Mouse (Mus musculus): ENCODE results near the gene Olfr520. TPM values are rescaled to one million over a fixed set of nuclear protein-coding genes. Genes with fewer than 3 reads are reported as not detected.
"Not testable (repeated sequence)": the region's sequence is repeated elsewhere in the genome, so short reads cannot be mapped to it uniquely, and the experiment has no call there.

The Olfr520 gene
- polyA plus RNA-seq, 1 experiment from 2014 or later: not detected

DNA sequence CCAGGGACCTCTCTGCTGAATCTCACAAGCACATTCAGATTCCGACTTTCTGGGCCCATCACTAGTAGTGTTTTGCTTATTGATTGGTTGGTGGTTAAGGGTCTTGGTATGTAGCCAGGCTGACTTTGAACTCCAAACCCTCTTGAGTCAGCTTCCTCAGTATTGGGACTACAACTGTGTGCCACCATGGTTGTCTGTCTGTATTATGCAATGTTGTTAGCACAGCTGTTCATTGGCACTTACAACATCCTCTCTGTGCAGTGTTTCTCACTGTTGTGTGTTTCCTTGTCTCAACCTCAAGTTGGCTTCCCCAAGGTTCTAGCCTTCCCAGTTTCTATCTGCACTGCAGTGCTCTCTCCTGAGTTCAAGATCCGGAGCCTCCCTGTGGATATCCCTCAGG, 13.5 kb upstream of the Olfr520 start:
- Histone ChIP-seq H3K9ac (no peak overlapping the region), H3K36me3 (no peaks in the 10 kb centered on the region), H3K4me2 (no peak overlapping the region), H3K9me3 (no peaks in the 10 kb centered on the region), H3K27ac (no peak overlapping the region), H3K4me1 (no peaks in the 10 kb centered on the region), H3K27me3 (replicated peaks) (no peaks in the 10 kb centered on the region), H3K4me3 (replicated peaks) (no peak overlapping the region)
- no peak for ATAC-seq (ENCODE audit: insufficient read depth, low FRiP score, low read depth)
- WGBS: 83% methylated on average over 2 of the region's 2 CpGs

DNA sequence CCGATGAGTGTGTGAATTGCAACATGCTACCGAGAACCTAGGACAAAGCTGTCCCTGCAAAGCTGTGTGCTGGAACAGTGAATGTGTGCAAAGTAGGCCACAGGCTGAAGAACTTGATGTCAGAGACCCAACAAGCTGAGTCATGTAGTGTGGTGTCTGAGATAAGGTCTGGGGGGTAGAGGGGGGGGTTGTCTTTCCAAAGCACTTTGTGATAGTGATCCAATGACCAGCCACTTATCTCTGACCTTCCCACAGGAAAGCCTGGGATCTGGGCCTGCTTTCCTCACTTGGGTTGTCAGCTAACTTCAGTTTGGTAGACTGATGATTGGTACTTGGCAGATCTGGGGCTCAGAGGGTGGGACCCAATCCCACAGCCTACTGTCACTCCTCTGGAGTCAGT, 4.5 kb downstream of the Olfr520 start:
- 86% methylated on average over 2 of the region's 2 CpGs for WGBS
- Histone ChIP-seq H3K9me3 (no peaks in the 10 kb centered on the region), H3K36me3 (no peaks in the 10 kb centered on the region), H3K27ac (no peak overlapping the region), H3K27me3 (replicated peaks) (no peaks in the 10 kb centered on the region; the same call in 1 of the 2 replicates), H3K9ac (no peak overlapping the region), H3K4me2 (no peak overlapping the region), H3K4me3 (replicated peaks) (no peak overlapping the region), H3K4me1 (0 out of 2 replicates have a peak, but pooled peaks cover 2% of the 10 kb centered on the region)
- no peak for ATAC-seq (ENCODE audit: insufficient read depth, low FRiP score, low read depth)

DNA sequence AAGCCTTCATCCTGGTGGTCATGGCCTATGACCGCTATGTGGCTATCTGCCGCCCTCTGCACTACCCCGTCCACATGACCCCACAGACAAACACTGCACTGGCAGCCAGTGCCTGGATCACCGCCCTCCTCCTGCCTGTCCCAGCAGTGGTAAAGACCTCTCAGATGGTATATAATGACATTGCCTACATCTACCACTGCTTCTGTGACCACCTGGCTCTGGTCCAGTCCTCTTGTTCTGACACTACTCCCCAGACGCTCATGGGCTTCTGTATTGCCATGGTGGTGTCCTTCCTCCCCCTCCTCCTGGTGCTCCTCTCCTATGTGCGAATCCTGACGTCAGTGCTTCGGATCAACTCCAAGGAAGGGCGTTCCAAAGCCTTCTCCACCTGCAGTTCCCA, 5.4 kb downstream of the Olfr520 start:
- H3K4me3 ChIP-seq (replicated peaks); ATAC-seq (ENCODE audit: insufficient read depth, low FRiP score, low read depth); H3K27ac ChIP-seq; H3K9ac ChIP-seq; H3K4me1 ChIP-seq; H3K9me3 ChIP-seq; H3K36me3 ChIP-seq; H3K4me2 ChIP-seq; H3K27me3 ChIP-seq (replicated peaks): not testable (repeated sequence)
- WGBS: 90% methylated on average over 9 of the region's 9 CpGs

DNA sequence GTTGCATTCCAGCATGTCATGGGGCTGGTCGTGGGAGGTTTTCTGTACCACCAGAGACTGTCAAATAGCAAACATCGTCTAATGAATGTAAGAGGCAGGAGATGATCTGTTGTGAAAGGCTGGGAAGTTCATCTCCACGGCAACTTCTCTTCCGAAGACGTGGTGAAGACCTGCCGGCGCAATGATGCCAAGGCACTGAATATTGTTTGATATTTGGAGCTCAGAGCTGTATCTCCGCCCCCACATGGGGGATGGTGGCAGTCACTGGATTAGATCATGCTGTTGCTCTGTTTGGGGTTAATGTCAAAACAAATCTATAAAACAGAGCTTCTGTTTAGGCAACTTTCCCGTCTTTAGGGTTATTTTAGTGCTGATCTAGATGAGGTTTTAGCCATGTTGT, 9.2 kb downstream of the Olfr520 start:
- ATAC-seq (ENCODE audit: insufficient read depth, low FRiP score, low read depth): no peak
- H3K9me3 ChIP-seq: no peaks in the 10 kb centered on the region
- H3K9ac ChIP-seq: no peak overlapping the region
- no peaks in the 10 kb centered on the region for H3K36me3 ChIP-seq
- H3K27me3 ChIP-seq (replicated peaks): no peaks in the 10 kb centered on the region
- H3K4me1 ChIP-seq: 0 out of 2 replicates have a peak, but pooled peaks cover 2% of the 10 kb centered on the region
- 49% methylated on average over 9 of the region's 9 CpGs for WGBS
- H3K27ac ChIP-seq: no peak overlapping the region
- no peak overlapping the region for H3K4me2 ChIP-seq
- H3K4me3 ChIP-seq (replicated peaks): no peak overlapping the region

DNA sequence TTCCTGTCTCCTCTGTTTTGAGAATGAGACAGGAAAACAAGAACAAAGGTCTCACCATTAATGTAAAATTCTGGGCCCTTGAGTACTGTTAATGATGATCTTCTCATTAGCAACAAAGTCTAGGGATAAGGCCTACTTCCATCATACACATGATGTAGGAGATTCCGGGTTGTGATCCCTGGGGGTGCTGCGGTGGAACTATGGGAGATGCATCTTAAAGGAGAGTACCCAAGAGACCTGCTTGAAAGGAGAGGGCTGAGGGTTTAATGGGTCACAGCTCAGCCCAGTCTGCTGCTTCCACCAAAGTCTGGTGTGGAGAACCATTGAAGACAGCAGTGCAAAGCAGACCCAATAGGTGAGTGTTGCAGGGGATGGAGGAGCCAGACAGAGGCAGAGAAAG, 33.1 kb downstream of the Olfr520 start, which contains the start of gene Olfr521:
TSS of gene Olfr521 (plus strand) at position 301 of the 400 bp plus-strand sequence.
- ATAC-seq (ENCODE audit: insufficient read depth, low FRiP score, low read depth): no peak
- Histone ChIP-seq H3K4me3 (replicated peaks) (no peak within 1 kb of the TSS), H3K27ac (no peak within 1 kb of the TSS), H3K36me3 (no peaks in the 10 kb centered on the region), H3K4me1 (no peaks in the 10 kb centered on the region), H3K27me3 (replicated peaks) (no peaks in the 10 kb centered on the region), H3K9me3 (0 out of 2 replicates have a peak, but pooled peaks cover 4% of the 10 kb centered on the region), H3K4me2 (no peak within 1 kb of the TSS), H3K9ac (no peak within 1 kb of the TSS)
- whole genome bisulfite sequencing: 94% methylated on average over 2 of the region's 2 CpGs

DNA sequence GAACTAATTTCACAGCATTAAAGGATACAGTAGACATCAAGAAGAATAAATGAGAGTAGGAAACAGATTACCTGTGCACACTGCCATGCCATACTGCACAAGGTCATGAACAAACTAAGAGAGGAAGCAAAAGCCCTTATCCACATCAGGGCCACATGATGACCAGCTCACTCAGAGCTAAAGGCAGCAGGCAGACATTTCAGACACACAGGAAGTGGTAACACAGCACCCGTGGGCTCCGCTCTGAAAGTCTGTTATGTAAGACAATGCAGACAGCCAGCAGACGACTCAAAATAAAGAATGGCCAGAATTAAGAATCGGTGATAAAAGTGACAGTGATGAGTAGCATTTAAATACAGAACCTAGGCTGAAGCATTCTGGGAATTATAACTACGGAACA, 51.3 kb downstream of the Olfr520 start:
- H3K27me3 ChIP-seq (replicated peaks): no peaks in the 10 kb centered on the region
- no peak overlapping the region for H3K4me2 ChIP-seq
- WGBS: 60% methylated on average over 5 of the region's 5 CpGs
- no peaks in the 10 kb centered on the region for H3K9me3 ChIP-seq
- no peaks in the 10 kb centered on the region for H3K36me3 ChIP-seq
- H3K27ac ChIP-seq: no peak overlapping the region
- no peaks in the 10 kb centered on the region for H3K4me1 ChIP-seq
- no peak overlapping the region for H3K9ac ChIP-seq
- no peak overlapping the region for H3K4me3 ChIP-seq (replicated peaks)
- ATAC-seq (ENCODE audit: insufficient read depth, low FRiP score, low read depth): no peak

DNA sequence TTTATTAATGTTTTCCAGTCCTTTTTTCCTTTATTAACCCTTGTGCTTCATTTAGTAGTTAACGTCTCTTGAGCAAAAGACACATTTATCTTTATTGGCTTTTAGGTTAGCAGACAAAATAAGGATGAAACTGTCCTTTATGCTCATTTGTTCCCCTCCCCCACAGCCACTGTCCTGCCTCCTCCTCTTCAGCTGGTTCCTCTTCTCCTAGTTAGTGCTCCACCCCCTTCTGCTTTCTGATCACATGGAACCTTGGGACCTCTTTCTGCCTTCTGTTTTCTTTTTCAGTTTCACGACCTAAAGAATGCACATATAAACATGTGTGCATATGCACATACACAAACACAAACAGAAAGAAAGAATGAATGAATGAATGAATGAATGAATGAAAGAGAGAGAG, 51.8 kb downstream of the Olfr520 start:
- Histone ChIP-seq H3K27ac (no peak overlapping the region), H3K9ac (no peak overlapping the region), H3K4me1 (no peaks in the 10 kb centered on the region), H3K9me3 (no peaks in the 10 kb centered on the region), H3K4me2 (no peak overlapping the region), H3K27me3 (replicated peaks) (no peaks in the 10 kb centered on the region), H3K36me3 (no peaks in the 10 kb centered on the region), H3K4me3 (replicated peaks) (no peak overlapping the region)
- WGBS: 57% methylated on average over 2 of the region's 2 CpGs
- ATAC-seq (ENCODE audit: insufficient read depth, low FRiP score, low read depth): no peak

DNA sequence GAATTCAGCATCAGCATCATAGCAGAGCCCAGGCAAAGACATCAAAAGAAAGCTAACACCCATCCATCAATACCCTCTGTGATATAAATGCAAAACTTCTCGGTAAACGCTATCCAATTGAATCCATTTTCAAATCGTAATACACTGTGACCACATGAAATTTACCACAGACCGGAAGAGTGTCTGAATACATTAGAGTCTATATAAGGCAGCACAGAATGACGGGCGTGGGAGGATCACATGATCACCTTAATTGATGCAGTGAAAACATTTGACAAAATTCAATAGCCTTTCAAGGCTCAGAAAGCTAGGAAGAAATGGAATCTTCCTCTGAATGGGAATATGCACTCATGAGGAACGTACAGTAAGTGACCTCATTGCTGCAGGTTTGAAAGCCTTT, 53.3 kb downstream of the Olfr520 start:
- Histone ChIP-seq H3K9ac (no peak overlapping the region), H3K4me3 (replicated peaks) (no peak overlapping the region), H3K4me1 (no peaks in the 10 kb centered on the region), H3K36me3 (no peaks in the 10 kb centered on the region), H3K27ac (no peak overlapping the region), H3K9me3 (no peaks in the 10 kb centered on the region), H3K27me3 (replicated peaks) (no peaks in the 10 kb centered on the region), H3K4me2 (no peak overlapping the region)
- 89% methylated on average over 7 of the region's 7 CpGs for whole genome bisulfite sequencing
- ATAC-seq (ENCODE audit: insufficient read depth, low FRiP score, low read depth): no peak

DNA sequence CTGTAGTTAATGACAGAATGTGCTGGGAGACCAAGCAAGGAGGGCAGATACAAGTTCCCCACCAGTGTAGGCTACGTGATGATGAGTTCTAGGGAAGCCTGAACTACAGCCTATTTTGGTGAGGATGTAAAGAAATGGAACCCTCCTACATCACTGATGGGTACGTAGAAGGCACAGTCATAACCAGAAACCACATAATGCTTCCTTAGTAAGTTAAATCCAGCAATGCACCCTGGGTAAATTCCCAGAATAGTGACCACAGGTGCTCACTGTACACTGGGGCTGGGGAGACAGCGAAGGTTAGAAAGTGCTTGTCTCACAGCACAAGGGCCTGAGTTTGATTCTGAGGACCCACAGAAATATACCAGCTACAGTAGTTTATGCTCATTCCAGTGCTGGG, 55.5 kb downstream of the Olfr520 start:
- no peaks in the 10 kb centered on the region for H3K27me3 ChIP-seq (replicated peaks)
- no peak overlapping the region for H3K4me2 ChIP-seq
- no peak overlapping the region for H3K27ac ChIP-seq
- H3K36me3 ChIP-seq: no peaks in the 10 kb centered on the region
- no peak overlapping the region for H3K4me3 ChIP-seq (replicated peaks)
- no peak overlapping the region for H3K9ac ChIP-seq
- ATAC-seq (ENCODE audit: insufficient read depth, low FRiP score, low read depth): no peak
- WGBS: 80% methylated on average over 3 of the region's 3 CpGs
- no peaks in the 10 kb centered on the region for H3K4me1 ChIP-seq
- no peaks in the 10 kb centered on the region for H3K9me3 ChIP-seq

Other genes starting within 250 kb of the Olfr520 start
- gene Rps3, start 246.5 kb upstream of the Olfr520 start, polyA plus RNA-seq (2015; fragmentation: Nextera tagmentation; extraction: Ambion mirVana): 765 and 776 TPM in 2 replicates
- gene Arrb1, start 194.8 kb upstream of the Olfr520 start, polyA plus RNA-seq (2015; fragmentation: Nextera tagmentation; extraction: Ambion mirVana): 11.4 and 13.5 TPM in 2 replicates
- gene Tpbgl, start 103.2 kb upstream of the Olfr520 start, polyA plus RNA-seq (2015; fragmentation: Nextera tagmentation; extraction: Ambion mirVana): 1.9 and 2.0 TPM in 2 replicates
- 2.7 and 3.3 TPM in 2 replicates for gene Slco2b1, start 18.9 kb upstream of the Olfr520 start, polyA plus RNA-seq (2015; fragmentation: Nextera tagmentation; extraction: Ambion mirVana)
- gene Olfr521, start 33.2 kb downstream of the Olfr520 start, polyA plus RNA-seq (2015; fragmentation: Nextera tagmentation; extraction: Ambion mirVana): not detected in 2 replicates
- gene Neu3, start 98.1 kb downstream of the Olfr520 start, polyA plus RNA-seq (2015; fragmentation: Nextera tagmentation; extraction: Ambion mirVana): 5.4 and 6.0 TPM in 2 replicates
- gene Xrra1, start 128.8 kb downstream of the Olfr520 start, polyA plus RNA-seq (2015; fragmentation: Nextera tagmentation; extraction: Ambion mirVana): 0.21 and 0.35 TPM in 2 replicates
- gene Spcs2, start 133.2 kb downstream of the Olfr520 start, polyA plus RNA-seq (2015; fragmentation: Nextera tagmentation; extraction: Ambion mirVana): 386 and 415 TPM in 2 replicates